Mouse (Mus musculus): ENCODE results near the gene Zic4. TPM values are rescaled to one million over a fixed set of nuclear protein-coding genes. Genes with fewer than 3 reads are reported as not detected.

The Zic4 gene
- polyA plus RNA-seq, 1 experiment from 2014 or later: not detected

DNA sequence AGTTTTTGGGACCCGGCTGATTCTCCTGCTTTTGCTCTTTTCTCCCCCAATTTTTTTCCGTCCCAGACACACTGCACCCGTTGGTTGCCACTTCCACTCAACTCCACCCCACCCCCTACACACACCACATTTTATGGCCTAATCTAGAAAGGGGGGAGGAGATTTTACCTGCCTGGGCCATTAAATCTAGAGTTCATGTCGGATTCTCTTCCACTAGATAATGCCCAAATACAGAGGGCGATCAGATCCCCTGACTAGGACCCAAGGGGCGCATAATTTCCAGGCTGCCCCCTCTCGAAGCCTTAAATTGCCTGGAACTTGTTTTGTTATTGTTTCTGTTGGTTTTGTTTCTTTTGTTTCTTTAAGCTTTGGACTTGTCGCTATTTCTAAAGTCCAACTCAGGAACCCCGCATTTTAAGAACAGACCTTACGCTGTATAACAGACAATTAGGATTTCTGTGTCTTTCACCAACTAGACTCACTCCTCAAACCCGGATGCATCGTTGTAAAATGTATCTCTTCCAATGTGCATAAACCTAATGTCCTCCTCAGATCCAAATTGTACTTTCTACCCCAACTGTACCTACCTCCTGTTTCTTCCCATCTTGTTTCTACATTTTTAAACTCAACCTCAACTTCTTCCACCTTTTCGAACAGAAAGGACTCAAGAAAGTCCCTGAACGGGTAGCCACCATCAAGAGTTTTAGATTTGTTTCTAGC is 958 bp downstream of the Zic4 start:
- H3K27ac ChIP-seq (ENCODE audit: low read length): no peak overlapping the region
- no peaks in the 10 kb centered on the region; the same call in 1 of the 2 replicates for H3K9me3 ChIP-seq (replicated peaks; ENCODE audit: control insufficient read depth, low read length)
- no peak overlapping the region for H3K4me2 ChIP-seq (ENCODE audit: low read depth, low read length)
- 7% methylated on average over 14 of the region's 14 CpGs for WGBS
- ATAC-seq (ENCODE audit: insufficient read depth, low FRiP score): no peak
- H3K27me3 ChIP-seq (ENCODE audit: control insufficient read depth, insufficient read depth, low read length): peaks cover 82% of the 10 kb centered on the region
- no peak overlapping the region for H3K4me3 ChIP-seq (replicated peaks; ENCODE audit: low read length)
- H3K36me3 ChIP-seq (ENCODE audit: control insufficient read depth, insufficient read depth, low read length): no peaks in the 10 kb centered on the region
- peaks cover 14% of the 10 kb centered on the region for H3K4me1 ChIP-seq (ENCODE audit: control insufficient read depth, insufficient read depth, low read length)
- no peak overlapping the region for H3K9ac ChIP-seq (ENCODE audit: low read length)

DNA sequence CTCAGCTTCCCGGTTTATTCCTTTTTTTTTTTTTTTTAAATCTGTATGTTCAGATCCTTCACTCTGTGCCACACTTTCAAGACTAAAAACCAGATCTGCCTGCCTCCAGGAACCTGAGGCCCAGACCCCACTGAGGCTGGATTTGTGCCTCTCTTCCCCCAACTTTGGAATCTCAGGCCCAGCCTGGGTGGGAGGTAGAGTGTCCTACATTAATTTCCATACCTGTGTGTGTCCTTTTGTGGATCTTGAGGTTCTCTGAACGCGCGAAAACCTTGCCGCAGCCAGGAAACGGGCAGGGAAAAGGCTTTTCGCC is 1.6 kb downstream of the Zic4 start:
- Histone ChIP-seq H3K27ac (ENCODE audit: low read length) (no peak overlapping the region), H3K9me3 (replicated peaks; ENCODE audit: control insufficient read depth, low read length) (no peaks in the 10 kb centered on the region; the same call in 1 of the 2 replicates), H3K9ac (ENCODE audit: low read length) (no peak overlapping the region), H3K4me2 (ENCODE audit: low read depth, low read length) (no peak overlapping the region), H3K4me1 (ENCODE audit: control insufficient read depth, insufficient read depth, low read length) (peaks cover 14% of the 10 kb centered on the region), H3K4me3 (replicated peaks; ENCODE audit: low read length) (no peak overlapping the region), H3K36me3 (ENCODE audit: control insufficient read depth, insufficient read depth, low read length) (no peaks in the 10 kb centered on the region), H3K27me3 (ENCODE audit: control insufficient read depth, insufficient read depth, low read length) (peaks cover 87% of the 10 kb centered on the region)
- ATAC-seq (ENCODE audit: insufficient read depth, low FRiP score): no peak
- under 1% methylated on average over 7 of the region's 7 CpGs for WGBS

DNA sequence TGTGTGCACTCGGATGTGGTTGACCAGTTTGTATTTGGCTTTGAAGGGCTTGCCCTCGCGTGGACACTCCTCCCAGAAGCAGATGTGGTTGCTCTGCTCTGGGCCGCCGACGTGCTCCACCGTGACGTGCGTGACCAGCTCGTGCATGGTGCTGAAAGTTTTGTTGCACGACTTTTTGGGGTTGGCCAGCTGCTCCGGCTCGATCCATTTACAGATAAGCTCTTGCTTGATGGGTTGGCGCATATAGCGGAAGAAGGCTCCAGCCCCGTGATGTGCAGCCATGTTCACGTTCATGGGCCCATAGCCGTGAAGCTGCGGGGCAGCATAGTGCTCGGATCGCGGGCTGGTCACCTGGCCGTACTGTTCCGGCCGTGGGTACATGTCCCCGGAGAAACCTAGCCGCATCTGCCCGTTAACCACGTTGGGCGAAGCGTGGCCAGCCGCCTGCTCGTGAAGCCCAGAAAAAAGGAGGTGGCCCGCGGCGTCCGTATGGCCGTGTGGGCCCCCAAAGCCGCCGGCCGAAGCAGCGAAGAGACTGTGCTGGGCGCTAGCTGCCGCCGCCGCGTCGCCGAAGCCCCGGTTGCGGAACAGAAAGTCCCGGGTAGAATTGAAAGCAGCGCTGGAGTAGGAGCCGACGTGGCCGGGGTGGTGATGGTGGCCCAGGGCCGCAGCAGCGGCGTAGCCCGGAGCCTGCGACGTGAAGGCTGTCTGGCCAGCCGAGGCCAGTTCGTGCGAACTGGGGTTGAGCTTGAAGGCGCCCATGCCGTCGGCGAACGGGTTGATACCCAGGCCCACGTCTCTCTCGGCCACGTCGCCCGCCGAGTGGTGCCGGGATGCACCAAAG is 2.1 kb downstream of the Zic4 start:
- Histone ChIP-seq H3K4me2 (ENCODE audit: low read depth, low read length) (peak overlapping the region; percentile 43; the same call in 1 of the 2 replicates), H3K4me3 (replicated peaks; ENCODE audit: low read length) (peak overlapping the region; percentile 29), H3K27ac (ENCODE audit: low read length) (no peak overlapping the region), H3K9me3 (replicated peaks; ENCODE audit: control insufficient read depth, low read length) (no peaks in the 10 kb centered on the region; the same call in 1 of the 2 replicates), H3K9ac (ENCODE audit: low read length) (no peak overlapping the region), H3K36me3 (ENCODE audit: control insufficient read depth, insufficient read depth, low read length) (no peaks in the 10 kb centered on the region), H3K4me1 (ENCODE audit: control insufficient read depth, insufficient read depth, low read length) (peaks cover 14% of the 10 kb centered on the region), H3K27me3 (ENCODE audit: control insufficient read depth, insufficient read depth, low read length) (peaks cover 89% of the 10 kb centered on the region)
- under 1% methylated on average over 77 of the region's 77 CpGs for WGBS
- peak; percentile 25; the same call in 1 of the 2 replicates for ATAC-seq (ENCODE audit: insufficient read depth, low FRiP score)

DNA sequence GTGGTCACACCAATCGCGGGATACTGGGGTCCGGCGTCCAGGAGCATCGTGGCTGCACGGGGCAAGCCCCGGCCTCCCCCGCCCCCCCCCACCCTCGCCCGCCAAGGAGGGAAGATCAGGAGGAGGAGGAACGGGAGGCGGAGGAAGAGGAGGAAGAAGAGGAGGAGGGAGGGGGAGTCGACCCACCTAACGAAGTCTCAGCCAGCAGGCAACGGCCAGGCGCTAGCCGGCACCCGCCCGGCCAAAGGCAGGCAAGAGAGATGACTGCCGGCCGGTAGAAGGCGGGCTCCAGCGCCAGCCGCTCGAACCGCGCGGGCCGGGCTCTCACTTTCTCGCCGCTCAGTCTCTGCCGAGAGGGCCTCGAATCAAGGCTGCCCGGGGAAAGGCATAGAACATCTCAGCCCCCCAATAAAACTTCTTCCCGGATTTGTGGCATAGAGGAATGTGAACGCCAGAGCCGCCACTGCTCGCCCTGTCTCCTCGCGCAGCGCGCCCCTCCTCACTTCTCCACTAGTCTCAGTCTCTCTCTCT is 2.8 kb downstream of the Zic4 start:
- peak overlapping the region; percentile 29 for H3K4me3 ChIP-seq (replicated peaks; ENCODE audit: low read length)
- H3K27me3 ChIP-seq (ENCODE audit: control insufficient read depth, insufficient read depth, low read length): peaks cover 91% of the 10 kb centered on the region
- no peak overlapping the region for H3K9ac ChIP-seq (ENCODE audit: low read length)
- ATAC-seq (ENCODE audit: insufficient read depth, low FRiP score): peak; percentile 37; the same call in 1 of the 2 replicates
- H3K27ac ChIP-seq (ENCODE audit: low read length): no peak overlapping the region
- H3K9me3 ChIP-seq (replicated peaks; ENCODE audit: control insufficient read depth, low read length): no peaks in the 10 kb centered on the region; the same call in 1 of the 2 replicates
- H3K4me1 ChIP-seq (ENCODE audit: control insufficient read depth, insufficient read depth, low read length): peaks cover 14% of the 10 kb centered on the region
- 1% methylated on average over 42 of the region's 42 CpGs for WGBS
- peak overlapping the region; percentile 43; the same call in 1 of the 2 replicates for H3K4me2 ChIP-seq (ENCODE audit: low read depth, low read length)
- H3K36me3 ChIP-seq (ENCODE audit: control insufficient read depth, insufficient read depth, low read length): no peaks in the 10 kb centered on the region

DNA sequence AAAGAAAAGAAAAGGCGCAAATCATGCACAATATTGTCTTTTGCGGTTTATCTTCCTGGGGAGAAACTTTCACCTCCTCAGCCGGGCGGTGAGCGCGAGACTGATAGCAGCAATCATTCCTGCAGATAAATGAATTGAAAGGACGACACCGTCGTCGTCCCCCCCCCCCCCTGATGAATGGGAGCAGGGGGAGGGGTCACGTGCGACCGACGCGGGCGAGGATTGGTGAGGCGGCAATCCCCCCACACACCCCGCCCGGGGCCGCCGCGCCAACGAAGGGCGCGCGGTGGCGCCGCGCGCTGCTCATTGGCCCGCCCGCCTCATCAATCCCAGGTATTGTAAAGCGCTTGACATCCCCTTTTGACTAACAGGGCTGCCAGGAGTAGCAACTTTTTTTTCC is 3.5 kb downstream of the Zic4 start, which contains the start of gene Zic1:
Gene Zic1 (minus strand): TSS at position 147 of the 400 bp plus-strand sequence.
- Histone ChIP-seq H3K9ac (ENCODE audit: low read length) (no peak within 1 kb of the TSS), H3K27me3 (ENCODE audit: control insufficient read depth, insufficient read depth, low read length) (peaks cover 93% of the 10 kb centered on the region), H3K4me2 (ENCODE audit: low read depth, low read length) (peak within 1 kb of the TSS; percentile 43; the same call in 1 of the 2 replicates), H3K4me1 (ENCODE audit: control insufficient read depth, insufficient read depth, low read length) (peaks cover 14% of the 10 kb centered on the region), H3K36me3 (ENCODE audit: control insufficient read depth, insufficient read depth, low read length) (no peaks in the 10 kb centered on the region), H3K4me3 (replicated peaks; ENCODE audit: low read length) (peak within 1 kb of the TSS; percentile 29), H3K27ac (ENCODE audit: low read length) (no peak within 1 kb of the TSS), H3K9me3 (replicated peaks; ENCODE audit: control insufficient read depth, low read length) (no peaks in the 10 kb centered on the region; the same call in 1 of the 2 replicates)
- ATAC-seq (ENCODE audit: insufficient read depth, low FRiP score): no peak
- 2% methylated on average over 33 of the region's 33 CpGs for WGBS

DNA sequence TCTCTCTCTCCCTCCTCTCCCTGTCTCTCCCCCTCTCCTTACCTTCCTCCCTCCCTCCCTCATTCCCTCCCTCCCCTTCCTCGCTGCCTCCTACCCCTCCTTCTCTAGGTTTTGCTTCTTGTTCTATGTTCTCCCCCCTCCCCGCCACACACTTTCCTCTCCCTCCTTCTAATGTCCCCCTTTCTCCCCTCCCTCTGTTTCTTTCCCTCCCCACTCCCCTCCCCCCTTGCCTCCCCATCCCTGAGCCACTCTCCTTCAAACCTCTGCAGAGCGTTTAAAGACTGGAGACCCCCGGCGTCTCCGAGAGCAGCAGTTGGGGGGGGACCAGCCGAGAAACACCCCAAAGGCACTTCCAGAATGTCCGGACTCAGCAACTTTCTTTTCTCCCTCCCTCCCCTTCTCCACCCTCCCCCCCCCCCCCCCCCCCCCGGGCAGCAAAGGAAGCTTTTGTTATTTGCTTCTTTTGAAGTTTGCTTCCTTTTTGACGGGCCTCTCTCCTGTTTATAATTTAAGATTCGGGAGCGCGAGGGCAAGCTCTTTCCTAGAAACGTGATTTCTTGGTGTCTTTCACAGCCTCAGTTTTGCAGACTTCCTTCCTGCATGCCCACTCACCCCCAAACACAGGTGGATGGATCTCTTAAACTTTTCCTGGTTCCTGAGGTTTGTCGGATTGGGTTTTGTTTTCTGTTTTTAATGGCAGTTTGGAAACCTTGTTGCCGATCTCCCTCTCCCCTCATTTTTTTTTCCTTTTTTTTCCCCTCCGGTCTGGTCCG is 4.2 kb downstream of the Zic4 start:
- H3K4me2 ChIP-seq (ENCODE audit: low read depth, low read length): no peak overlapping the region
- H3K4me1 ChIP-seq (ENCODE audit: control insufficient read depth, insufficient read depth, low read length): peaks cover 14% of the 10 kb centered on the region
- no peaks in the 10 kb centered on the region for H3K36me3 ChIP-seq (ENCODE audit: control insufficient read depth, insufficient read depth, low read length)
- no peak overlapping the region for H3K27ac ChIP-seq (ENCODE audit: low read length)
- H3K4me3 ChIP-seq (replicated peaks; ENCODE audit: low read length): no peak overlapping the region
- H3K9ac ChIP-seq (ENCODE audit: low read length): no peak overlapping the region
- ATAC-seq (ENCODE audit: insufficient read depth, low FRiP score): no peak
- no peaks in the 10 kb centered on the region; the same call in 1 of the 2 replicates for H3K9me3 ChIP-seq (replicated peaks; ENCODE audit: control insufficient read depth, low read length)
- 2% methylated on average over 17 of the region's 18 CpGs for WGBS
- H3K27me3 ChIP-seq (ENCODE audit: control insufficient read depth, insufficient read depth, low read length): peaks cover 93% of the 10 kb centered on the region

DNA sequence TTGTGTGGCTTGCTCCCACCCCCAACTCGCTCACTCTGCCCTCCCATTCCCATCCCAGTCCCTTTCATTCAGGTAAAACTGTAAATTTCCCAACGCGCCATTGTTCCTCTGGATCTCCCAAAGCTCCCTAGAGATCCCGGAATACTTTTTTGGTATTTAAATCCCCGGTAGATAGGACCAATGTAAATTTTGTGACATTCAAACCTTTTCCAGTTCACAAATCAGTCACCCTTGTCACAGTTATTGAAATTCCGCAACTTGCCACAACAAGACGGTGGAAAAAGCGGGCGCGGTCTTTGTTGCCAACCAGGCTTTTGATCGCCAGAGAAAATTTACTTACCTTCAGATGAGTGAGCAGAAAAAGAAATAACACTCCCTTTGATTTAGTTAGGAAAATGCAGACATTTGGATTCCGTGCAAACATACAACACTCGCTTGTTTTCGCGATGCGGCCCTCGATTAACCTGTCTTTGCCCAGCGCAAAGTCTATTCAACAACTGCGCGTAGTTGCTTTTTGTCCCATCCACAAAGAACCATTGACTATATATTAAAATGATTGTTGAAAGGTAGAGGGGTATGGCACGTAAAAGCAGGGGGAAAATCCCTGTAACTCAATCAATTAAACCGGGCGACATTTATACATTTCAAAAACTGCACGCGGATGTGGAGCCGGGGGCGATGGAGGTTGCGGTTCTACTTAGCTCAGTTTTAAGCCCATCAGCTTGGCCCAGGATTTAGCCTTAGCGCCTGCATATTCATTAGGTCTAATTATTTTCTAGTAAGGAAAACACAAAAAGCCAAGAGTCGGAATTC is 5.0 kb downstream of the Zic4 start:
- H3K9ac ChIP-seq (ENCODE audit: low read length): no peak overlapping the region
- H3K27ac ChIP-seq (ENCODE audit: low read length): no peak overlapping the region
- no peak for ATAC-seq (ENCODE audit: insufficient read depth, low FRiP score)
- H3K9me3 ChIP-seq (replicated peaks; ENCODE audit: control insufficient read depth, low read length): no peaks in the 10 kb centered on the region; the same call in 1 of the 2 replicates
- H3K27me3 ChIP-seq (ENCODE audit: control insufficient read depth, insufficient read depth, low read length): peaks cover 93% of the 10 kb centered on the region
- H3K4me3 ChIP-seq (replicated peaks; ENCODE audit: low read length): no peak overlapping the region
- H3K4me1 ChIP-seq (ENCODE audit: control insufficient read depth, insufficient read depth, low read length): peaks cover 14% of the 10 kb centered on the region
- 3% methylated on average over 30 of the region's 30 CpGs for WGBS
- H3K4me2 ChIP-seq (ENCODE audit: low read depth, low read length): no peak overlapping the region
- no peaks in the 10 kb centered on the region for H3K36me3 ChIP-seq (ENCODE audit: control insufficient read depth, insufficient read depth, low read length)

DNA sequence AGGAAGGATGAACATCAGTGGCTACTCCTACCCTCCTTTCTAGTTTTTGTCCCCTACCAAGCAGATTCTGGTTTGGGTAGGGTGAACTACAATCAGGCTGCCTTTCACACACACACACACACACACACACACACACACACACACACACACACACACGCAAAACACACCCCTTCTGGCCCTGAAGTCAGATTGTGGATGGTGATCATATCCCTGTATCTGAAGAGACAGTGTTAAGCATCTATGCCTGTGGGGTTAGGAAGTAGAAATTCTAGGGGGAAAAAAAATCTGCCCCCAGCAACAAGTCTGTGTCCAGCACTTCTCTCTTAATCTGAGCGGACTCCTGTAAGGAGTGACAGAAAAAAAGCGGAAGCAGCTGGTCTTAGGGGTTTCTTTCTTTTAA is 5.9 kb downstream of the Zic4 start:
- H3K27me3 ChIP-seq (ENCODE audit: control insufficient read depth, insufficient read depth, low read length): peaks cover 91% of the 10 kb centered on the region
- no peaks in the 10 kb centered on the region for H3K9me3 ChIP-seq (replicated peaks; ENCODE audit: control insufficient read depth, low read length)
- ATAC-seq (ENCODE audit: insufficient read depth, low FRiP score): no peak
- H3K36me3 ChIP-seq (ENCODE audit: control insufficient read depth, insufficient read depth, low read length): no peaks in the 10 kb centered on the region
- peaks cover 12% of the 10 kb centered on the region for H3K4me1 ChIP-seq (ENCODE audit: control insufficient read depth, insufficient read depth, low read length)
- H3K4me3 ChIP-seq (replicated peaks; ENCODE audit: low read length): no peak overlapping the region
- no peak overlapping the region for H3K9ac ChIP-seq (ENCODE audit: low read length)
- H3K4me2 ChIP-seq (ENCODE audit: low read depth, low read length): no peak overlapping the region
- WGBS: 6% methylated on average over 3 of the region's 3 CpGs
- no peak overlapping the region for H3K27ac ChIP-seq (ENCODE audit: low read length)
